Mouse (Mus musculus): Measurements from ENCODE around the gene Tgfbr2. TPM values are rescaled to one million over a fixed set of nuclear protein-coding genes. Genes with fewer than 3 reads are reported as not detected.

Tgfbr2 gene
- polyA plus RNA-seq, 1 experiment from 2014 or later = 10.3 TPM

DNA sequence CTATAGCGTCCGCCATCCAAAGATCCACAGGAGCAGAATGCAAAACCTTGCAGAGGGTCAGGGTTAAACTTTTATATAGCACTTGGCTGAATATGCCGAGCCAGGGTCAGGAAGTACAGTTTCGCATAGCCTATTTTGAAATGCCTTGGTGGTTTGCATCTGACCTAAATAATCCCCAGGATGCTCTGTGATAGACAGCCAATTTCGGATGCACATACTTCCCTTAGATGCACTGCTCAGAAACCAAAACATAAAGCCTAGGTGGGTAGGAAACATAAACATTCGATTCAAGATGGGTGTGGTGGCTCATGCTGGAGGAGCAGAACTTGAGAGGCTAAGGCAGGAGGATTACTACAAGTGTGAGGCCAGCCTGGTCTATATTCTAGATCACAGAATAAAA, 6.1 kb downstream of the Tgfbr2 start:
- no peak overlapping the region for H3K4me3 ChIP-seq
- peaks cover 16% of the 10 kb centered on the region; the same call in 1 of the 2 replicates for H3K4me1 ChIP-seq (replicated peaks)
- H3K4me2 ChIP-seq = no peak overlapping the region
- H3K27ac ChIP-seq (replicated peaks) = no peak overlapping the region
- WGBS = 83% methylated on average over 6 of the region's 6 CpGs
- H3K9me3 ChIP-seq = no peaks in the 10 kb centered on the region
- no peak overlapping the region for H3K9ac ChIP-seq
- H3K36me3 ChIP-seq = no peaks in the 10 kb centered on the region
- no peak for ATAC-seq (ENCODE audit: low read depth)
- peaks cover 8% of the 10 kb centered on the region for H3K27me3 ChIP-seq

DNA sequence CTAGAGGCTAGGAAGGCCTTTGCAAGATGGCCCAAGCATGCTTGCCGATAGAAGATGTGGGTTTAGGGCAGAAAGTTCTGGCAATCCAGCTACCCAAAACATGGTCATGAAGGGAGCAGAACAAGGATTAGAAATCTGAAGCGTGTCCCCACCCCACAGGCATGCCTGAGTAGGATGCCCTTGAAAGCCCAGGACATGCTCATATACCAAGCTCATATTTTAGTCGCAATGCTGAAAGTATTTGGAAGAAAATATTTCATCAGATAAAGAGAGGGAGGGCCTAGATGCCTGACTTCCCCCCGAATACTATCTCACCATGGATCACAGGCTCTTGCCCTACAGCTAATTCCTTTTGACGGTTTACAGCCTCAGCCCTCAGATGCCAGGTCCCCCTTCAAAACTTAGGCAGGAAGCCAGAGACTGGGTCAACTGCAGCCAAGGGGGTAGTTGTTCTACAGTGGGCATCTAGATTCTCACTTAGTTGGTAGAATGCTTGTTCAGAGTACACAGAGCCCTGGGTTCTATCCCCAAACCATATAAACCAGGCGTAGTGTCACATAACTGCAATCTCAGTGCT, 7.8 kb downstream of the Tgfbr2 start:
- no peak overlapping the region for H3K27ac ChIP-seq (replicated peaks)
- ATAC-seq (ENCODE audit: low read depth) = no peak
- no peak overlapping the region for H3K9ac ChIP-seq
- H3K4me1 ChIP-seq (replicated peaks) = peaks cover 16% of the 10 kb centered on the region; the same call in 1 of the 2 replicates
- H3K36me3 ChIP-seq = no peaks in the 10 kb centered on the region
- no peaks in the 10 kb centered on the region for H3K9me3 ChIP-seq
- H3K27me3 ChIP-seq = no peaks in the 10 kb centered on the region
- no peak overlapping the region for H3K4me2 ChIP-seq
- 92% methylated on average over 6 of the region's 6 CpGs for WGBS
- no peak overlapping the region for H3K4me3 ChIP-seq

DNA sequence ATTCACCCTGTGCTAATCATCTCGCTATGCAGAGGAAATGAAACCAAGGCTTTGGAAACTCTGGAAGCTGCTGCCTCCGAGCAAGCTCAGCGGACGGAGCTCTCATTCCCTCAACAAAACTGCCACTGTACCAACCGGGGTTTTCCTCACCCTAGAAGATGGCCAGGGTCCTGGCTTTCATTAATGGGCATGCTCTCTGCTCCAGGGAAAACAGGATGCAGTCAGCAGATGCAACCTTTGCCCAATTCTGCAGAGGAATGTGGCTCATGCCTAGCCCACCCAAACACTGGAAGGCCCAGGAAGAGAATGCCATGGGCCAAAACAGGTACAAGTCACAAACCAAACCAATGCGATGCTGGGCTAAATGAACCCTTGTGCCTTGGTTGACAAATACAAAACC, 8.8 kb downstream of the Tgfbr2 start:
- Histone ChIP-seq H3K27ac (replicated peaks) (no peak overlapping the region), H3K36me3 (no peaks in the 10 kb centered on the region), H3K27me3 (no peaks in the 10 kb centered on the region), H3K9ac (no peak overlapping the region), H3K9me3 (no peaks in the 10 kb centered on the region), H3K4me2 (no peak overlapping the region), H3K4me1 (replicated peaks) (peaks cover 16% of the 10 kb centered on the region; the same call in 1 of the 2 replicates), H3K4me3 (no peak overlapping the region)
- no peak for ATAC-seq (ENCODE audit: low read depth)
- 84% methylated on average over 6 of the region's 6 CpGs for WGBS

DNA sequence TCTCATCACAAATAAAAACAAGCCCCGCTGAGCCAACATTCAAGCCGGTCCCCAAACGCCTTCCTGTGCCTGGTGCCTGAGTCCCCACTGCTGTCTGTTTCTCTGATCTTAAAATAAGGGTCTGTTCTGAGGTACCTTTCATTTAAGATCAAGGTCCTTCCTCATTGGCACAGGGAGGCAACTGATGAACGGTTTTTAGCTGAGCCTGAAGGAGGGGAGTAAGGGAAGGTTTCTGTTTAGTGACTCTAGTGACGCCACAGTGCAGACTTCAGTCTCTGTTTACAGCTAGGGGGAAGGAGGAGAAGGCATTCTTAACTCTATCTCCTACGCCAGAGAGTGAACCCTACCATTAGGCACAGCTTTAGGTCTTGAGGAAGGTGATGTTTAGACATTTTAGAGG, 11.3 kb downstream of the Tgfbr2 start:
- H3K36me3 ChIP-seq = no peaks in the 10 kb centered on the region
- no peaks in the 10 kb centered on the region for H3K27me3 ChIP-seq
- WGBS = 77% methylated on average over 6 of the region's 6 CpGs
- no peak overlapping the region for H3K27ac ChIP-seq (replicated peaks)
- 0 out of 2 replicates have a peak, but pooled peaks cover 10% of the 10 kb centered on the region for H3K4me1 ChIP-seq (replicated peaks)
- no peak overlapping the region for H3K9ac ChIP-seq
- ATAC-seq (ENCODE audit: low read depth) = no peak
- H3K4me2 ChIP-seq = no peak overlapping the region
- no peak overlapping the region for H3K4me3 ChIP-seq
- H3K9me3 ChIP-seq = no peaks in the 10 kb centered on the region

DNA sequence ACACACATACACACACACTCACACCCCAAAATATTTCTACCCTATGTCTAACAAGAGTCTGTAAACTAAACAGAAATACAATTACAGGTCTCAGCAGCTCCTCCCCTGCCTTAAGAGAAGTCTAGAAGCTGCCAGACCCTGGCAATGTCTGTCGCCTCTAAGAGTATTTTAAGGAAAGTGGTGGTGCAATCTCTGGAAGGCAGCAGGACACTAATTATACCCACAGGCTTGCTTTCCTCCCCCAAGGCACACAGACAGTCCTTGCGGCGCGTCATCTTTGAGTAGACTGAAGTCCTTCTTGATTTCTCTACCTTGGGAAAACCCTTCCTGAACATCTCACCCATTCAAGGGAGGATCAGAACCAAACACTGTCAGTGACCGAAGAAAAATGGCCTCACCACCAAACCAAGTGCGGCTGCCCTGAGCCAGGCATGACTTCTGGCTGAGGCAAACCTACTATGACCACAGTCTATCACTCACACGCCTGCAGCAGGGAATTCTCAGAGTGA, 12.2 kb downstream of the Tgfbr2 start:
- WGBS = 95% methylated on average over 7 of the region's 7 CpGs

DNA sequence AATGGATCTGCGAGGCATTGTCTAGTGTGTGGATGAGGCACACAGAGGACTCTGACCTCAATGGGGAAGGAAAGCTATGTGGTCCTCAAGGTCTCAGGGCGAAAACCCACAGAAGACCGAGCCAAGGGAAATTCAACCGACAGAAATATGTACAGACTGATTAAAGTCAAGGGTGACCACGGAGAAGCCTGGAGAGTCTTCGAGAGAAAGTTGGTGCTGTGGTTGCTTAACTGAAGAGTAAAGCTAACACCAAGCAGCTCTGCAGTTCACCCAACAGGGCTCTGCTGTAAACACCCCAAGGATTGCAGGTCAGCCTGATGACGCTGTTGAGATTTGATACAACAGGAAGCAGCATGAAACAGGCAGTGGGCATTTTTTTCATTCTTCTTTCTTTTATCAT, 14.3 kb downstream of the Tgfbr2 start:
- Histone ChIP-seq H3K9me3 (no peaks in the 10 kb centered on the region), H3K9ac (no peak overlapping the region), H3K4me3 (no peak overlapping the region), H3K36me3 (no peaks in the 10 kb centered on the region), H3K27ac (replicated peaks) (no peak overlapping the region), H3K4me2 (no peak overlapping the region), H3K4me1 (replicated peaks) (no peaks in the 10 kb centered on the region), H3K27me3 (no peaks in the 10 kb centered on the region)
- no peak for ATAC-seq (ENCODE audit: low read depth)
- 93% methylated on average over 7 of the region's 7 CpGs for WGBS

More for the DNA sequence above, 12.2 kb downstream of the Tgfbr2 start:
- Histone ChIP-seq H3K27me3 (no peaks in the 10 kb centered on the region), H3K36me3 (no peaks in the 10 kb centered on the region), H3K9me3 (no peaks in the 10 kb centered on the region), H3K27ac (replicated peaks) (no peak overlapping the region), H3K4me3 (no peak overlapping the region), H3K9ac (no peak overlapping the region), H3K4me1 (replicated peaks) (0 out of 2 replicates have a peak, but pooled peaks cover 10% of the 10 kb centered on the region), H3K4me2 (no peak overlapping the region)
- no peak for ATAC-seq (ENCODE audit: low read depth)

DNA sequence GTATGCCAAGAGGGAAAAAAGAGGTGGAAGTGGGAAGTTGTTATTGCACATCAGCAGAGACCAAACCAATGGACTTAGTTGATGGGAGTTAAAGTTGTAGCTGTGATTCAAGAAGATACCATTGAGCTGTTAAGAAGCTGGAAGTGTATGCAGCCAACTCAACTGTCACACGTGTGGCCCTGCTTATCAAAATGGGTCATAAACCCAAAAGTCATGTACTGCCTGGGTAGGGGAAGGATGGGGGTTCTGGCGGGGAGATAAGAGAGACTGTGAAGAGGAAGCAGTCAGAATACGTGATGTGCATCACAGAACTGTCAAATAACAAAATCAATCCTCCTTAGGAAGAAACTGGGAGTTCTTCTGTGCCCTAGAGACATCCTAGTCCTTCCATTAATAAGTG, 15.1 kb downstream of the Tgfbr2 start:
- H3K9me3 ChIP-seq = no peaks in the 10 kb centered on the region
- H3K27ac ChIP-seq (replicated peaks) = no peak overlapping the region
- no peaks in the 10 kb centered on the region for H3K36me3 ChIP-seq
- no peak overlapping the region for H3K4me3 ChIP-seq
- no peak overlapping the region for H3K9ac ChIP-seq
- no peak for ATAC-seq (ENCODE audit: low read depth)
- H3K4me1 ChIP-seq (replicated peaks) = no peaks in the 10 kb centered on the region
- H3K27me3 ChIP-seq = no peaks in the 10 kb centered on the region
- WGBS = 90% methylated on average over 3 of the region's 3 CpGs
- no peak overlapping the region for H3K4me2 ChIP-seq

DNA sequence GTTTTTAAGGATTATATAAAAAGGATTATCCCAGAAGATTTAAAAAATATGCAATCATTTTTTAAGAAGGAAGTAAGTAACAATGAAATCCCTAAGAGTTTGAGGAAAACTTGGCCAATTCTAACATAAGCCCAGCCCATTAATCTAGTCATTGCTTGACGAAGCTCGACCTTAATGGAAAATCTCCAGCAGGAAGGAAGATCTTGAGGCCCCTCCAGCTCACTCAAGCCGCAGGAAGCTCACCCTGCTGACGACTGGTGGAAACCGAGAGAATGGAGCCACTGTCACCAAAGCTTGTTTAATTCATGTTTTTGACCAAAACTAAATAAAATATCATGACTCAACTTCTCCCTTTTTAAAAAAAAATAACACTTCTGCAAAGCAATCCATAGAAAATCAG, 18.7 kb downstream of the Tgfbr2 start:
- Histone ChIP-seq H3K27me3 (no peaks in the 10 kb centered on the region), H3K4me2 (no peak overlapping the region), H3K9ac (no peak overlapping the region), H3K4me3 (no peak overlapping the region), H3K27ac (replicated peaks) (no peak overlapping the region), H3K36me3 (no peaks in the 10 kb centered on the region), H3K9me3 (no peaks in the 10 kb centered on the region), H3K4me1 (replicated peaks) (no peaks in the 10 kb centered on the region)
- no peak for ATAC-seq (ENCODE audit: low read depth)
- whole genome bisulfite sequencing = 85% methylated on average over 5 of the region's 5 CpGs

DNA sequence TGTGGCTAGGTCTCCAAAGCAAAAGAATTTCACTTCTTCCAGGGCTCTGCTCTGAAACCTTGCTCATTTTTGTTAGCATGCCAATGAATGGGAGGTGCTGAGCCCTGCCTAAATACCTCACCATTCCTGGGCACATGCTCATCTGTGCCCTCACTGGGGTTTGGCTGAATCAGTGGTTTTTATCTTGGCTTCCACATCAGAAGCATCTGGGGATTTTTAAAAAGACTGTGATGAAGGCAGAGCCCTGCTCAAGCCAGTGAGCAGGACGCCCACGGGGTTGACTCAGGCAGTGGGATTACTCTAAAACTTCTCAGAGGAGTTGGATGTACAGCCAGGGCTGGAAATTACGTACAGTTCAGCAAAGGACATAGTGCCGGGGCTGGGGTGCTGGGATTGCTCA, 22.3 kb downstream of the Tgfbr2 start:
- no peak overlapping the region for H3K4me2 ChIP-seq
- H3K4me1 ChIP-seq (replicated peaks) = 0 out of 2 replicates have a peak, but pooled peaks cover 3% of the 10 kb centered on the region
- no peak overlapping the region for H3K9ac ChIP-seq
- no peaks in the 10 kb centered on the region for H3K9me3 ChIP-seq
- ATAC-seq (ENCODE audit: low read depth) = no peak
- H3K27me3 ChIP-seq = no peaks in the 10 kb centered on the region
- H3K4me3 ChIP-seq = no peak overlapping the region
- 81% methylated on average over 4 of the region's 4 CpGs for WGBS
- H3K27ac ChIP-seq (replicated peaks) = no peak overlapping the region
- no peaks in the 10 kb centered on the region for H3K36me3 ChIP-seq

DNA sequence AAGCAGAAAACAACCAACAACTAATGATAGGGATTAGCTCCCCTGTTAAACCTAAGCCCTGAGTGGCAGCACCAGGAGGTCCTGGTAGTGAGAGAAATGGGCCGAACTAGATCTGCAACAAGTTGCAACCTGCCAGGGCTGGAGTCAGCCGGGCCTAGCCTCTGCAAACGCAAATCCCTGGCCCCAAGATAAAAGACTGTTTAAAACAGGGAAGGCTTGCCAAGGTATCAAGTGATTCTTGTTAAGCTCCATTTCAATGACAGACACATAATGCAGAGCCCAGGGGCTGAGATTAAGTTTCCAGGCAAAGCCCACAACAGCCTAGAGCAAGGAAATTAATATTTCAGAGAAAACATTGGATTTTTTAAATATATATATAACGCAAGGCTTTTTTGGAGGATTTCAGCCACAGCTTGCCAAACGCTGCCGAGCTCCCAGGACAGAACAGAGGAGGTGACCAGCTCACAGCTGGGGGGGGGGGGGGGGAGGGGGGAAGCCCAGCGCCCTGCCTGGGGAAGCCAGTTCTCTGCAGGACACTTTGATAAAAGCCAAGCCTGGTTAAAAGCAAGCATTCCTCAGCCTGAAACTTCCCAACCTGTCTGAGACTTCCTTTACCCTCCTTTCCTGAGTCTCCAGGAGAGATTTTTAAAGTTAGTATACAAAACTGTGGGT, 24.3 kb downstream of the Tgfbr2 start:
- Histone ChIP-seq H3K27ac (replicated peaks) (no peak overlapping the region), H3K36me3 (no peaks in the 10 kb centered on the region), H3K4me2 (no peak overlapping the region), H3K4me3 (no peak overlapping the region), H3K9me3 (no peaks in the 10 kb centered on the region), H3K9ac (no peak overlapping the region), H3K27me3 (no peaks in the 10 kb centered on the region), H3K4me1 (replicated peaks) (peaks cover 17% of the 10 kb centered on the region; the same call in 1 of the 2 replicates)
- 39% methylated on average over 7 of the region's 7 CpGs for WGBS
- ATAC-seq (ENCODE audit: low read depth) = no peak

DNA sequence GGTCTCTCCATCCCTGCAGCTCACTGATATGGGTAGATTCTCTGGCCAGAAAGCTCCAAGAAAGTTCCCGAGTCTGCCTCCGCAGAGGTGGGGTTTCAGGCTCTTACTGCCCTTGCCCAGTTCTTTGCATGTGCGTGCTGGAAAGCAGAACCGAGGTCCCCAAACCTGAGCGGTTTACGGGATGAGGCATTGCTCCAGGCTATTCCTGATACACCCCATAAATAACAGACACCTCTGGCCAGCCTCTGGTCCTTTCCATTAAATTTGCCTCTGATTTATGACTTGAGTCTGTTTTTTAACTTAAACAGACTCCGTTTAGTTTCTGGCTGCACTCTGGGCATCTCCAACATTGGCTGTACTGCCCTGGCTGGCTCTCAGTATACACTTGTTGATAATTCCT, 26.4 kb downstream of the Tgfbr2 start:
- no peaks in the 10 kb centered on the region for H3K36me3 ChIP-seq
- no peaks in the 10 kb centered on the region for H3K27me3 ChIP-seq
- peaks cover 17% of the 10 kb centered on the region; the same call in 1 of the 2 replicates for H3K4me1 ChIP-seq (replicated peaks)
- H3K4me3 ChIP-seq = no peak overlapping the region
- no peak overlapping the region for H3K4me2 ChIP-seq
- H3K9ac ChIP-seq = no peak overlapping the region
- no peaks in the 10 kb centered on the region for H3K9me3 ChIP-seq
- H3K27ac ChIP-seq (replicated peaks) = no peak overlapping the region
- no peak for ATAC-seq (ENCODE audit: low read depth)
- WGBS = 85% methylated on average over 7 of the region's 7 CpGs

DNA sequence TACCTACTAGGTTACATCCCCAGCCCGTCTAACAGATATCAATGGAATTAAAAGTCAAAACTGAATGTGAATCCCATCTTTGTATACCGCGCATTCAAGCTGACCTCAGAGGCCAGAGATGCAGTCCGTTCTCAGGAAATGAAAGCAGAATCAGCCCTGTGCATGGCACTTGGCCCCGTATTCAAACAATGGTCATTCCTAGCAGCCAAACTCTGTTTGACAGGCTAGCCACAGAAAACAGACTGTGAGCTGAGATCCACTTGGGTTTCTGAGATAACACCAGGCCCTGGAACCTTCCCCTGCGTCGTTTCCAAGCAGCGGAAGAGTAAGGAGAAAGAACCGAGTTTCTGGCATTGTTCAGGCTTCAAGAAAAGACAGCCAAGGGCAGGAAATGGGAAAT, 28.9 kb downstream of the Tgfbr2 start:
- H3K4me1 ChIP-seq (replicated peaks) = peaks cover 16% of the 10 kb centered on the region; the same call in 1 of the 2 replicates
- no peak for ATAC-seq (ENCODE audit: low read depth)
- H3K4me2 ChIP-seq = no peak overlapping the region
- H3K27me3 ChIP-seq = no peaks in the 10 kb centered on the region
- H3K9me3 ChIP-seq = no peaks in the 10 kb centered on the region
- WGBS = 59% methylated on average over 9 of the region's 9 CpGs
- H3K36me3 ChIP-seq = no peaks in the 10 kb centered on the region
- no peak overlapping the region for H3K4me3 ChIP-seq
- no peak overlapping the region for H3K9ac ChIP-seq
- H3K27ac ChIP-seq (replicated peaks) = peak overlapping the region; percentile 33; the same call in 1 of the 2 replicates

All from neural tube, embryonic 13.5 days (tissue).